Mouse (Mus musculus) hindbrain, embryonic 10.5 days (tissue): Measurements from ENCODE around the gene Eif4ebp2. TPM values are rescaled to one million over a fixed set of nuclear protein-coding genes. Genes with fewer than 3 reads are reported as not detected.

ENCODE experiments used
- DNase-seq: peaks from one replicate; pipeline ENCODE4 v3.0.0-alpha.2; 2017; ENCODE audit warnings: low spot score
- H3K27ac ChIP-seq: fragments of 300-500 bp; sonication (generic); 2 replicates; pipeline ENCODE4 v1.5.1; 2016; ENCODE audit warnings: mild to moderate bottlenecking, moderate library complexity
- H3K27me3 ChIP-seq: fragments of 300-500 bp; sonication (generic); 2 replicates; pipeline ENCODE4 v1.6.1; 2016; ENCODE audit warnings: mild to moderate bottlenecking; ENCODE audit not compliant: poor library complexity, insufficient read depth, severe bottlenecking
- H3K36me3 ChIP-seq: fragments of 300-500 bp; sonication (generic); 2 replicates; pipeline ENCODE4 v1.6.1; 2016; ENCODE audit warnings: mild to moderate bottlenecking, moderate library complexity
- H3K4me1 ChIP-seq: fragments of 300-500 bp; sonication (generic); replicated peaks from 2 replicates; pipeline ENCODE4 v1.6.1; 2016; ENCODE audit warnings: mild to moderate bottlenecking
- H3K4me3 ChIP-seq: fragments of 300-500 bp; sonication (generic); 2 replicates; pipeline ENCODE4 v1.5.1; 2016; ENCODE audit warnings: mild to moderate bottlenecking, moderate library complexity
- H3K9me3 ChIP-seq: fragments of 300-500 bp; sonication (generic); 2 replicates; pipeline ENCODE4 v1.6.1; 2016; ENCODE audit warnings: mild to moderate bottlenecking, moderate library complexity
- WGBS: fragments of 180-500 bp; shearing (Covaris S2); methylation state at CpG from one replicate; pipeline ENCODE4 v1.1.7; 2016; 5-methylcytosine and 5-hydroxymethylcytosine counted together
- polyA plus RNA-seq: library from polyadenylated mRNA; unstranded; fragments of >200 nt; fragmentation: Nextera tagmentation; extraction: Ambion mirVana; gene quantifications from 2 replicates; pipeline ENCODE4 v1.2.1, GENCODE M21; 2016

Eif4ebp2 gene
- polyA plus RNA-seq, 1 experiment from 2014 or later = 76.8 TPM

DNA sequence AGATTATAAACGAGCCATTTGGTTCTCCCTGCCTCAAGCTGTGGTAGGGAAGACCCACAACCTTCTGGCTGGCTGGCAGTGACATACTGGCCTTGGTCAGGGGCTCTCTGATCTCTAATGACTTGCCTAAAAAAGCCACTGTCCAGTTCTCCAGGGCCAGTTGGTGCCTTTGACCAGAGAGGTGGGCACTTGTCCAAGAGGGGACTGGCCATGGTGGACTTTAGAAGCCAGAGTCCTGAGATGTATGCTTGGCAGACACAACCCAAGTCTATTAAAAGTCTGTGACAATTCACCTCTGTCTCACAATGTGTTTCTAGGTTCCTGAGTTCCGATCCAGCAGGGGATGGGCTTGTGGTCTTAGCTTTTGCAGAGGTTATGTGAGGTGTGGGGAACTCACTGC lies 27.4 kb downstream of the Eif4ebp2 start:
- no peak overlapping the region for H3K27ac ChIP-seq
- no peak overlapping the region for H3K4me3 ChIP-seq
- peaks cover 18% of the 10 kb centered on the region for H3K4me1 ChIP-seq
- 67% methylated on average over 2 of the region's 2 CpGs for WGBS
- DNase-seq = no peak
- H3K36me3 ChIP-seq = peaks cover 22% of the 10 kb centered on the region
- peaks cover 18% of the 10 kb centered on the region for H3K27me3 ChIP-seq
- H3K9me3 ChIP-seq = no peaks in the 10 kb centered on the region

DNA sequence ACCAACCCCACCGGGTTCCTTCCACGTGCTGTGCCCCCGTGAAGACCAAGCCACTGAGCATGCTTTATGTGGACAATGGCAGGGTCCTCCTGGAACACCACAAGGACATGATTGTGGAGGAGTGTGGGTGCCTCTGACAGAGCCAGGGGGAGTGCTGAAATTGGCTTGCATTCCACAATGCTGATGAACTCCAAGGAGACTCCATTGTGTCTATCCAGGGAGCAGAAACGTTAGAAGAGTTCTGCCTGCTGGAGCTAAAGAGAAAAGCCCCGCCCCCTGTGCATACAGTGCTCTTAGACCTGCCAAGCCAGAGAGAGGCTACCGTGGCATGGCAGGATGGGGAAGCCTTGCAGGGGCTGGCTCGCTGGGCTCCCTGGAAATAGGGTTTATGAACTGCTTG lies 28.0 kb downstream of the Eif4ebp2 start:
- no peak for DNase-seq
- Histone ChIP-seq H3K27me3 (peaks cover 24% of the 10 kb centered on the region), H3K27ac (0 out of 2 replicates have a peak overlapping the region, but pooled peaks have one; percentile 0), H3K9me3 (no peaks in the 10 kb centered on the region), H3K4me3 (no peak overlapping the region), H3K4me1 (peaks cover 18% of the 10 kb centered on the region), H3K36me3 (peaks cover 16% of the 10 kb centered on the region)
- 34% methylated on average over 7 of the region's 7 CpGs for WGBS

DNA sequence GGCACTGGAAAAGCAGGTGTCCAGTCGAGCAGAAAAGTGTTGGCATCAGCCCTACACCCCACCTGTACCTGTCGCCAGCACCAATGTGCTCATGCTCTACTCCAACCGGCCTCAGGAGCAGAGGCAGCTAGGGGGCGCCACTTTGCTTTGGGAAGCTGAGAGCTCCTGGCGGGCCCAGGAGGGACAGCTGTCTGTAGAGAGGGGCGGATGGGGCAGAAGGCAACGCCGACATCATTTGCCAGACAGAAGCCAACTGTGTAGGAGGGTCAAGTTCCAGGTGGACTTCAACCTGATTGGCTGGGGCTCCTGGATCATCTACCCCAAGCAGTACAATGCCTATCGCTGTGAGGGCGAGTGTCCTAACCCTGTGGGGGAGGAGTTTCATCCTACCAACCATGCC lies 29.2 kb downstream of the Eif4ebp2 start:
- no peaks in the 10 kb centered on the region for H3K9me3 ChIP-seq
- no peak overlapping the region for H3K27ac ChIP-seq
- WGBS = 50% methylated on average over 10 of the region's 10 CpGs
- no peak overlapping the region for H3K4me3 ChIP-seq
- H3K36me3 ChIP-seq = peaks cover 4% of the 10 kb centered on the region; the same call in 1 of the 2 replicates
- H3K4me1 ChIP-seq = peaks cover 29% of the 10 kb centered on the region
- no peak for DNase-seq
- H3K27me3 ChIP-seq = peaks cover 36% of the 10 kb centered on the region

DNA sequence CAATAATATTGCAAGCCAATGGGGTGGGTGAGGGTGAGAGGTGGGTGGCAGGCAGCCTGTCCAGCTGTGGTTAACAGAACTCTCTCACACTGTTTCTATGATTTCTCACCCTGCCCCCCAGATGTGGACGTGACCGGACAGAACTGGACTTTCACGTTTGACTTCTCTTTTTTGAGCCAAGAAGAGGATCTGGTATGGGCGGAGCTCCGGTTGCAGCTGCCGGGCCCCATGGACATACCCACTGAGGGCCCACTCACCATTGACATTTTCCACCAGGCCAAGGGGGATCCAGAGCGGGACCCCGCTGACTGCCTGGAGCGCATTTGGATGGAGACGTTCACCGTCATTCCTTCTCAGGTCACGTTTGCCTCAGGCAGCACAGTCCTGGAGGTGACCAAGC lies 29.6 kb downstream of the Eif4ebp2 start:
- no peaks in the 10 kb centered on the region for H3K9me3 ChIP-seq
- H3K4me1 ChIP-seq = peaks cover 33% of the 10 kb centered on the region
- no peak for DNase-seq
- WGBS = 90% methylated on average over 12 of the region's 12 CpGs
- no peak overlapping the region for H3K27ac ChIP-seq
- H3K36me3 ChIP-seq = peaks cover 1% of the 10 kb centered on the region; the same call in 1 of the 2 replicates
- H3K4me3 ChIP-seq = no peak overlapping the region
- peaks cover 40% of the 10 kb centered on the region for H3K27me3 ChIP-seq

DNA sequence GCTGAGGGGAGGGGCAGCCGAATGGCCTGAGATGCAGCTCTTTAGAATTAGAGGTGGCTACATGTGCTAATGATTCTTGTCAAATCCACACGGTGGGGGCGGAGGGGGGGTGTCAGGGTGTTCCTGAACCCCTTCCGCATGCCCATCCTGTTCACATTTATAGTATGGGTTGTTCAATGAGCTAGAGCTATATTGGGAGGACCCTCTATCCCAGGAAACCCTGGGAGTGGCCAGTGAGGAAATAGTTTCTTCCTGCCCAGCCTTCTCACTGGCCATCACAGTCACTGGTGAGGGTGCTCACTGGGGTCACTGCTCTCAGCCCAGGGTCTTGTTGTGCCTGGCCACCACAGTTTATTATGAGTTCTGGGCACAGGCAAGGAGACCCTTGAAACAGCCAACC lies 32.5 kb downstream of the Eif4ebp2 start:
- 66% methylated on average over 4 of the region's 4 CpGs for WGBS
- no peak overlapping the region for H3K4me3 ChIP-seq
- peaks cover 31% of the 10 kb centered on the region for H3K4me1 ChIP-seq
- H3K27ac ChIP-seq = no peak overlapping the region
- peaks cover 68% of the 10 kb centered on the region for H3K27me3 ChIP-seq
- no peaks in the 10 kb centered on the region for H3K9me3 ChIP-seq
- no peaks in the 10 kb centered on the region for H3K36me3 ChIP-seq
- no peak for DNase-seq

DNA sequence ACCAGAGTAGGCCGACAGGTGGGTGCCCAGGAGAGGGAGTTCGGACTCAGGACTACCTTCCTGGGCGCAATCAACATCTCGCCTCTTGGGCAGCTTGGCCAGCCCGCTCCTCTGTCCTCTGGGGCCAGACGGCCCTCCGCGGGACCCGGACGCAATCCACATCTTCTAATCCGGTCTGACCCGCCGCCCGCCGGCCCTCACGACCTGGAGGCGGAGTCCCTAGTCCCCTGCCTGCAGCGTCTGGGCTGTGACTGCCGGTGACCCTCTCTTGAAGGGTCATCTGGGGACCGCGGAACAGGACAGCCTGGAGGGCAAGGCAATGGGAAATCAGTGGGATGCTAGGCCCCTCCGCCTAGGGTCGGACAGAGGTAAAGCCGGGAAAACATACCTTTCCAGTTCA lies 33.3 kb downstream of the Eif4ebp2 start:
- peak; percentile 40 for DNase-seq
- Histone ChIP-seq H3K4me1 (peaks cover 24% of the 10 kb centered on the region), H3K27ac (no peak overlapping the region), H3K4me3 (peak overlapping the region; percentile 56), H3K36me3 (no peaks in the 10 kb centered on the region), H3K27me3 (peaks cover 72% of the 10 kb centered on the region), H3K9me3 (no peaks in the 10 kb centered on the region)
- 3% methylated on average over 24 of the region's 24 CpGs for WGBS

DNA sequence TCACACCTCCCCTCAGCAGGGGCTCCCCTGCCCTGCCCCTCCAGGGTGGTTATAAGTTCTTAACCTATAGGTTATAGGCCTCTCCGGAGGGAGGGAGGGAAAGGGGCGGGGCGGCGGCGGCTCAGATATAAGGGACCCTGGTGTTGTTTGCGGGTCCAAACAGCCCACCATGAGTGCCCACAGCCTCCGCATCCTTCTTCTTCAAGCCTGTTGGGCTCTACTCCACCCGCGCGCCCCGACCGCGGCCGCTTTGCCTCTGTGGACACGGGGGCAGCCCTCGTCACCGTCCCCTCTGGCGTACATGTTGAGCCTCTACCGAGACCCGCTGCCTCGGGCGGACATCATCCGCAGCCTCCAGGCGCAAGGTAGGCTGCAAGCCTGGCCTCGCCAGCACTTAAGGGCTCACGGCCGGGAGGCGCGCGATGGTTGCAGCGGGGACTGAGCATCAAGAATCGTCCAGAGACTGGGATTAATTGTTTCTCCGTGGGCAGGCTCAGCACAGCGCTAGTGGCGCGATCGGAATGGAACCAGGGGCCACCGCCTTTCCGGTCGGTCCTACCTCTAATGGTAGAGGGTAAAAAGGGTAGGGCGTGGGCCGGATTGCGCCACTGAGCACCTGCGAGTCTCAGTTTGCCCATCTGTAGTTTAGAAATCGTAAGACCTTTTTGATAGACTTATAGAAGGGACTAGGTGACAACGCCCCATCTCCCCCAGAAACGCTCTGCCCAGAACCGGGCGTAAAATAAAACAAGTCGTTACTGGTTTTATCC lies 34.1 kb downstream of the Eif4ebp2 start:
- WGBS = 3% methylated on average over 50 of the region's 50 CpGs
- Histone ChIP-seq H3K36me3 (no peaks in the 10 kb centered on the region), H3K27me3 (peaks cover 72% of the 10 kb centered on the region)

DNA sequence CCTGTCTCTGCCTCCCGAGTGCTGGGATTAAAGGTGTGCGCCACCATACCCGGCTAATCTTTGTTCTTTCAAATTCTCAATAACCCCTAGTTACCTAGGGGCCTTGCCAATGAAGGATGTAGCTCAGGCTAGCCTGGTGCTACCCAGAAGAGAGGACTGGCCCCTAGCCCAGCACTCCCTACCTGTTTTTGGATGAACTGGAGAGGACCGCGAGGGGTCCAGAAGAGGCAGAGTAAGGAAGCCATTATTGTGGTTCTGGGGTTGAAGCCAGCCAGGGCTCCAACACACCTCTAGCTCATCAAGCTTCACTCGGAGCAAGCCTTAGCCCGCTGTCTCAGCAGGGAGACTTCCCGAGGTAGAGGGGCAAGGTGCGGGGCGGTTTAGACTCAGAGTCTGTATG lies 34.8 kb downstream of the Eif4ebp2 start, which contains the start of gene Nodal:
Gene Nodal (plus strand): TSS at position 301 of the 400 bp plus-strand sequence.
- Histone ChIP-seq H3K36me3 (no peaks in the 10 kb centered on the region), H3K4me3 (peak within 1 kb of the TSS; percentile 56), H3K27me3 (peaks cover 72% of the 10 kb centered on the region), H3K4me1 (peaks cover 25% of the 10 kb centered on the region), H3K27ac (no peak within 1 kb of the TSS), H3K9me3 (no peaks in the 10 kb centered on the region)
- no peak for DNase-seq
- 21% methylated on average over 10 of the region's 10 CpGs for whole genome bisulfite sequencing

More for the DNA sequence above, 34.1 kb downstream of the Eif4ebp2 start:
- no peaks in the 10 kb centered on the region for H3K9me3 ChIP-seq
- DNase-seq = peak; percentile 54
- H3K4me3 ChIP-seq = peak overlapping the region; percentile 56
- H3K4me1 ChIP-seq = peaks cover 23% of the 10 kb centered on the region
- no peak overlapping the region for H3K27ac ChIP-seq

DNA sequence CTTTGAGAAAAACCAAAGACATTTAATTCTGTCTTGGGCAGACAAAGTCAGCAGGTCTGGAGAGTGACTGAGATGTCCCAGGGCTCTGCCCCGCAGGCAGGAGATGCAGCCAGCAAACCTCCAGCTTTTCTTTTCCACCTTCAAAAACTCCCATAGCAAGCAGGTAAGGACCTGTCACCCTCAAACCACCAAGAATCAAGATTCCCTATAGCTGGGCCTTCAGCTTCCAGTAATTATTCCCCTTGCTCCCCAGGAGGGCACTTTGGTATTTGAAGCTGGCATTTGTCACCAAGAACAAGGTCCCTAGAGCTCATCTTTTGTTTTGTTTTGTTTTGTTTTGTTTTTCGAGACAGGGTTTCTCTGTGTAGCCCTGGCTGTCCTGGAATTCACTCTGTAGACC lies 35.4 kb downstream of the Eif4ebp2 start:
- Histone ChIP-seq H3K27me3 (peaks cover 70% of the 10 kb centered on the region), H3K27ac (no peak overlapping the region), H3K36me3 (no peaks in the 10 kb centered on the region), H3K4me3 (no peak overlapping the region), H3K9me3 (no peaks in the 10 kb centered on the region), H3K4me1 (peaks cover 25% of the 10 kb centered on the region)
- no peak for DNase-seq
- WGBS = 41% methylated on average over 2 of the region's 2 CpGs

DNA sequence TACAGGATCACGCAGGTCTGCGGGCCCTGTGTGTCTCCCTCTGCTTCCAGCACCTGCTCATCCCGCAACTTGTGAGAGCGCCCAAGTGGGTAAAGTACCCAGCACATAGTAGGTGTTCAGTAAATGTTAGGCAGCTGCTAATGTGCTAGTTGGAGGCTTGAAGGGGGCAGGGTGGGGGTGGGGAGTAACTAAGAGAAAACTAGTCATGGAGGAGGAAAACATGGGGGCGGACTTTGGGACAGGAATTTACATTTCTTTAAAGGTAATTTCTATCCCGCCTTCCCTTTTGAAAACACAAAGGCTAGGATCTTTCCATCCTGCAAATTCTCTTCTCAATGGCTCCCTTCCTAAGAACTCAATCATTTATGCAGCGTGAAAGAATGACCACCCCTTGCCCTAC lies 35.9 kb downstream of the Eif4ebp2 start:
- no peaks in the 10 kb centered on the region for H3K36me3 ChIP-seq
- peaks cover 25% of the 10 kb centered on the region for H3K4me1 ChIP-seq
- WGBS = 24% methylated on average over 7 of the region's 7 CpGs
- no peak overlapping the region for H3K27ac ChIP-seq
- H3K9me3 ChIP-seq = no peaks in the 10 kb centered on the region
- H3K27me3 ChIP-seq = peaks cover 68% of the 10 kb centered on the region
- DNase-seq = no peak
- H3K4me3 ChIP-seq = no peak overlapping the region

DNA sequence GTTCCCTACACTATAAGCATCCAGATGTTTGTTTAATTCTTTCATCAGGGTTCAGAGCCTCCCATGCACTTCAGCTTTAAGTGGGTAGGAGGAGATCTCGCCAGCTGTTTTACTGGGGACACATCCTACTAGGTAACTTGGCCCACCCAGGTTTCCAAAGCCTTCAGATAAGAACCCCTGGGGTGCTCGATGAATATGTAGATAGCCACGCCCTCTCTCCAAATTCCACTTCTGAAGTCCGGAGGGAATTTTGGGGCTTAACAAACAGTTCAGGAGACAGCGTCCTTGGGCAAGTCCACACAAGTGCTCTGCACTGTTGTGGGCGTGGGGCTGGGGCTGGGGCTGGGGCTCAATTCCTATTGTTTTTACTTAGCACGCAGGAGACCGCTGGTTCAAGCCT lies 36.6 kb downstream of the Eif4ebp2 start:
- H3K36me3 ChIP-seq = no peaks in the 10 kb centered on the region
- H3K27ac ChIP-seq = no peak overlapping the region
- H3K4me3 ChIP-seq = no peak overlapping the region
- no peak for DNase-seq
- H3K9me3 ChIP-seq = no peaks in the 10 kb centered on the region
- peaks cover 28% of the 10 kb centered on the region for H3K4me1 ChIP-seq
- H3K27me3 ChIP-seq = peaks cover 62% of the 10 kb centered on the region
- 16% methylated on average over 8 of the region's 8 CpGs for WGBS

DNA sequence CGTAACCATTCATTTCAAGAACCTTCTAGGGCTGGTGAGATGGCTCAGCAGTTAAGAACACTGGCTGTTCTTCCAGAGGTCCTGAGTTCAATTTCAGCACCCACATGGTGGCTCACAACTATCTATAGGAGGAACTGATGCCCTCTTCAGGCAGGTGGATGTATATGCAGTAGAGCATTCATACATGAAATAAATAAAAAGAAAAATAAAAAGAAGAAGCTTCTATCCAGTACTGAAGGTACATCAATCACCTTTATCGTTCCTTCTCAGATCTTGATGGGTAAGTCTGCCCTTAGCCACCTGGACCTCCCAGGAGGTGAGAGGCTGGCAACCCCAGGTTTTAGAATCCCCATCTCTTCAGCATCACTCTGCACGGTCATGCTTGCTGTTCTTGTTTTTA lies 37.2 kb downstream of the Eif4ebp2 start:
- peaks cover 56% of the 10 kb centered on the region for H3K27me3 ChIP-seq

DNA sequence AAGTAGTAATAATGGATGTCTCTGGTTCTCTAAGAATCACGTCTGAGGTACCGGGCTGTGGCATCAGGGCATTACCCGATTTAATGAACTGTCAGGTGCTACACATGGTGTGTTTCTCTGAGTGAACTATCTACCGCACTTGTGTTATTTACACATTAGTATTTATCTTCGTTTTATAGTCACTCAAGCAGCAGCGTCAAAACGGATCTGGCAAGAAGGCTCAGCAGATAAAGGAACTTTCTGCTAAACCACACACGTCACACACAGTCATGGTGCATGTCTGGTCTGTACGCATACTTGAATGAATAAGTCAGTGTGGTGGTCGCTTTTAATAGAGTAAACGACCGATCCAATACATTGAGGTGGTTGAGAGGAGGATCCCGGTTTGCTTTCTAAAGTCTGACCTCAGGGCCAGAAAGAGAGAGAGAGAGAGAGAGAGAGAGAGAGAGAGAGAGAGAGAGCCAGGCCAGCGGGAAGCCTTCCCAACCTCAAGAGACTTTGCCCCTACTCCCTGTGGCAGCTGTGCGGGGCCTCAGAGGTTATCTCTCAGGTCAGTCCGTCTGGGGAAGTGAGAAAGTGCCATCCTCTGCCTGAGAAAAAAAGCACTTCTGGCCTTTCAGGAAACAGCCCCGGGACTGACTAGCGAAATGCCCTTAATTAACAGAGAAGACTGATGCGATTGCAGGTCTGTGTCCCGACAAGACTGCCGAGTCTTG lies 39.4 kb downstream of the Eif4ebp2 start:
- DNase-seq = no peak
- 62% methylated on average over 21 of the region's 21 CpGs for WGBS

More for the DNA sequence above, 37.2 kb downstream of the Eif4ebp2 start:
- WGBS = 71% methylated on average over 3 of the region's 3 CpGs
- Histone ChIP-seq H3K4me1 (peaks cover 34% of the 10 kb centered on the region), H3K27ac (no peak overlapping the region), H3K36me3 (no peaks in the 10 kb centered on the region), H3K9me3 (no peaks in the 10 kb centered on the region), H3K4me3 (no peak overlapping the region)
- no peak for DNase-seq

More for the DNA sequence above, 39.4 kb downstream of the Eif4ebp2 start:
- Histone ChIP-seq H3K27me3 (peaks cover 38% of the 10 kb centered on the region), H3K4me1 (peaks cover 33% of the 10 kb centered on the region), H3K4me3 (no peak overlapping the region), H3K9me3 (no peaks in the 10 kb centered on the region), H3K36me3 (no peaks in the 10 kb centered on the region), H3K27ac (no peak overlapping the region)
